Mouse (Mus musculus): ENCODE data around the gene Ch25h.

DNA sequence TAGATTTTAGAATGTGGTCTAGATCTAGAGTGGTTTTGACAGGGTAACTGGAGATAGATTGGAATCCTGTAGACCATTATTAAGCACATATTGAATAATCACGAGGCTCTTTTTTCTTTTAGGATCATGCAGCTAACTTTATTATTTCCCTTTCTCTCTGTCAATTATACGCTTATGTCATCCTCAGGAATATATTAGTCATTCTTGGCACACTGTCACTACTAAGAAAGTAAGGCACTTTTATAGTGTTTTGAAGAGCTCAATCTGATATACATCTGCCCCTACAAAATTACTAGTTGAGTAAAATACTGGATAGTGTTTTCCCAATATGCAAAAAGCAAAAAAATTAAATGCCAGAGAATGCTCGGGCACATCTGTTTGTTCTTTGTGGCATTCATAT is 43.6 kb downstream of the Ch25h start:
- TF ChIP-seq CTCF (IDR thresholded peaks at IDR 0.05; ENCODE audit: low read depth), result no peak
- TF ChIP-seq EP300 (IDR thresholded peaks at IDR 0.05; ENCODE audit: low read depth), result no peak

Data from liver, postnatal 0 days (tissue).